Mouse (Mus musculus): Measurements from ENCODE around the gene Ccdc189. TPM values are rescaled to one million over a fixed set of nuclear protein-coding genes. Genes with fewer than 3 reads are reported as not detected.

Gene Ccdc189
- total RNA-seq, 1 experiment, result 3.8 TPM

GRCm38 (mm10) chr7:127604256-127604655, 15.9 kb upstream of the Ccdc189 start:
- H3K9me3 ChIP-seq (ENCODE audit: control insufficient read depth, insufficient read depth, low read depth, low read length), result no peaks in the 10 kb centered on the region
- peaks cover 37% of the 10 kb centered on the region for H3K36me3 ChIP-seq (ENCODE audit: control insufficient read depth, insufficient read depth, low read length, poor library complexity, severe bottlenecking)
- 0 out of 4 replicates have a peak overlapping the region, but pooled peaks of 1 of the 2 experiments have one; percentile 12 for H3K4me3 ChIP-seq (ENCODE audit: insufficient read depth in 1 of 2, low read depth in 1 of 2, low read length in 2 of 2, poor library complexity in 1 of 2, severe bottlenecking in 1 of 2)
- TF ChIP-seq ZC3H11A (IDR thresholded peaks at IDR 0.05; ENCODE audit: borderline replicate concordance, low read depth, low read length) (no peak), MAFK (IDR thresholded peaks at IDR 0.05; ENCODE audit: insufficient read depth, low read depth, low read length) (no peak), CHD2 (IDR thresholded peaks at IDR 0.05; ENCODE audit: low read depth, low read length) (no peak)
- H3K27ac ChIP-seq (ENCODE audit: insufficient read depth, low read depth, low read length, poor library complexity, severe bottlenecking), result no peak overlapping the region
- no peak for DNase-seq (ENCODE audit: low read depth, low spot score)
- in situ Hi-C loops (cut with MboI; ENCODE audit: low sequenced_read_pairs in 2 of 2, unreplicated experiment in 2 of 2), result no loop called here
- H3K9ac ChIP-seq (ENCODE audit: insufficient read depth, low read depth, low read length, poor library complexity, severe bottlenecking), result peak overlapping the region; percentile 23; the same call in 1 of the 2 replicates
- H3K4me1 ChIP-seq (ENCODE audit: control insufficient read depth in 2 of 2, insufficient read depth in 2 of 2, low read length in 2 of 2, poor library complexity in 1 of 2), result peaks cover 0 to 5% of the 10 kb centered on the region in 2 experiments; a peak in 2 of 4 replicates

GRCm38 (mm10) chr7:127602903-127603302, 14.5 kb upstream of the Ccdc189 start:
- Histone ChIP-seq H3K4me3 (ENCODE audit: insufficient read depth in 1 of 2, low read depth in 1 of 2, low read length in 2 of 2, poor library complexity in 1 of 2, severe bottlenecking in 1 of 2) (no peak overlapping the region), H3K9ac (ENCODE audit: insufficient read depth, low read depth, low read length, poor library complexity, severe bottlenecking) (no peak overlapping the region), H3K36me3 (ENCODE audit: control insufficient read depth, insufficient read depth, low read length, poor library complexity, severe bottlenecking) (peaks cover 47% of the 10 kb centered on the region), H3K4me1 (ENCODE audit: control insufficient read depth in 2 of 2, insufficient read depth in 2 of 2, low read length in 2 of 2, poor library complexity in 1 of 2) (peaks cover 0 to 5% of the 10 kb centered on the region in 2 experiments; a peak in 2 of 4 replicates), H3K9me3 (ENCODE audit: control insufficient read depth, insufficient read depth, low read depth, low read length) (no peaks in the 10 kb centered on the region), H3K27ac (ENCODE audit: insufficient read depth, low read depth, low read length, poor library complexity, severe bottlenecking) (no peak overlapping the region)
- in situ Hi-C loops (cut with MboI; ENCODE audit: low sequenced_read_pairs in 2 of 2, unreplicated experiment in 2 of 2), result no loop called here
- TF ChIP-seq ZNF384 (IDR thresholded peaks at IDR 0.05; ENCODE audit: low read depth, low read length) (no peak), MAFK (IDR thresholded peaks at IDR 0.05; ENCODE audit: insufficient read depth, low read depth, low read length) (no peak), ZC3H11A (IDR thresholded peaks at IDR 0.05; ENCODE audit: borderline replicate concordance, low read depth, low read length) (no peak), CHD2 (IDR thresholded peaks at IDR 0.05; ENCODE audit: low read depth, low read length) (no peak), HCFC1 (IDR thresholded peaks at IDR 0.05; ENCODE audit: borderline replicate concordance, insufficient read depth, low read length) (no peak)
- DNase-seq (ENCODE audit: low read depth, low spot score), result no peak

- Histone ChIP-seq H3K9me3 (ENCODE audit: control insufficient read depth, insufficient read depth, low read depth, low read length) (no peaks in the 10 kb centered on the region), H3K27ac (ENCODE audit: insufficient read depth, low read depth, low read length, poor library complexity, severe bottlenecking) (no peak overlapping the region), H3K9ac (ENCODE audit: insufficient read depth, low read depth, low read length, poor library complexity, severe bottlenecking) (no peak overlapping the region), H3K36me3 (ENCODE audit: control insufficient read depth, insufficient read depth, low read length, poor library complexity, severe bottlenecking) (peaks cover 58% of the 10 kb centered on the region), H3K4me1 (ENCODE audit: control insufficient read depth in 2 of 2, insufficient read depth in 2 of 2, low read length in 2 of 2, poor library complexity in 1 of 2) (peaks cover 0 to 5% of the 10 kb centered on the region in 2 experiments; a peak in 2 of 4 replicates), H3K4me3 (ENCODE audit: insufficient read depth in 1 of 2, low read depth in 1 of 2, low read length in 2 of 2, poor library complexity in 1 of 2, severe bottlenecking in 1 of 2) (no peak overlapping the region)
- in situ Hi-C loops (cut with MboI; ENCODE audit: low sequenced_read_pairs in 2 of 2, unreplicated experiment in 2 of 2), result no loop called here
- DNase-seq (ENCODE audit: low read depth, low spot score), result no peak
- TF ChIP-seq ZNF384 (IDR thresholded peaks at IDR 0.05; ENCODE audit: low read depth, low read length), result no peak
- TF ChIP-seq ZC3H11A (IDR thresholded peaks at IDR 0.05; ENCODE audit: borderline replicate concordance, low read depth, low read length), result no peak
- no peak for TF ChIP-seq CHD2 (IDR thresholded peaks at IDR 0.05; ENCODE audit: low read depth, low read length)
- no peak for TF ChIP-seq HCFC1 (IDR thresholded peaks at IDR 0.05; ENCODE audit: borderline replicate concordance, insufficient read depth, low read length)
Observed at GRCm38 (mm10) chr7:127601735-127602134, 13.3 kb upstream of the Ccdc189 start.

GRCm38 (mm10) chr7:127600612-127601011, 12.2 kb upstream of the Ccdc189 start:
- Histone ChIP-seq H3K4me3 (ENCODE audit: insufficient read depth in 1 of 2, low read depth in 1 of 2, low read length in 2 of 2, poor library complexity in 1 of 2, severe bottlenecking in 1 of 2) (no peak overlapping the region), H3K4me1 (ENCODE audit: control insufficient read depth in 2 of 2, insufficient read depth in 2 of 2, low read length in 2 of 2, poor library complexity in 1 of 2) (peaks cover 0 to 5% of the 10 kb centered on the region in 2 experiments; a peak in 2 of 4 replicates), H3K36me3 (ENCODE audit: control insufficient read depth, insufficient read depth, low read length, poor library complexity, severe bottlenecking) (peaks cover 70% of the 10 kb centered on the region), H3K27ac (ENCODE audit: insufficient read depth, low read depth, low read length, poor library complexity, severe bottlenecking) (no peak overlapping the region), H3K9ac (ENCODE audit: insufficient read depth, low read depth, low read length, poor library complexity, severe bottlenecking) (no peak overlapping the region), H3K9me3 (ENCODE audit: control insufficient read depth, insufficient read depth, low read depth, low read length) (no peaks in the 10 kb centered on the region)
- no peak for DNase-seq (ENCODE audit: low read depth, low spot score)
- in situ Hi-C loops (cut with MboI; ENCODE audit: low sequenced_read_pairs in 2 of 2, unreplicated experiment in 2 of 2), result no loop called here
- TF ChIP-seq ZC3H11A (IDR thresholded peaks at IDR 0.05; ENCODE audit: borderline replicate concordance, low read depth, low read length), result no peak
- TF ChIP-seq MAFK (IDR thresholded peaks at IDR 0.05; ENCODE audit: insufficient read depth, low read depth, low read length), result no peak
- no peak for TF ChIP-seq ZNF384 (IDR thresholded peaks at IDR 0.05; ENCODE audit: low read depth, low read length)
- no peak for TF ChIP-seq CHD2 (IDR thresholded peaks at IDR 0.05; ENCODE audit: low read depth, low read length)
- no peak for TF ChIP-seq HCFC1 (IDR thresholded peaks at IDR 0.05; ENCODE audit: borderline replicate concordance, insufficient read depth, low read length)

GRCm38 (mm10) chr7:127596747-127597146, 8.4 kb upstream of the Ccdc189 start:
- TF ChIP-seq ZNF384 (IDR thresholded peaks at IDR 0.05; ENCODE audit: low read depth, low read length) (no peak), HCFC1 (IDR thresholded peaks at IDR 0.05; ENCODE audit: borderline replicate concordance, insufficient read depth, low read length) (no peak), ZC3H11A (IDR thresholded peaks at IDR 0.05; ENCODE audit: borderline replicate concordance, low read depth, low read length) (no peak), CHD2 (IDR thresholded peaks at IDR 0.05; ENCODE audit: low read depth, low read length) (no peak), MAFK (IDR thresholded peaks at IDR 0.05; ENCODE audit: insufficient read depth, low read depth, low read length) (no peak)
- in situ Hi-C loops (cut with MboI; ENCODE audit: low sequenced_read_pairs in 2 of 2, unreplicated experiment in 2 of 2), result no loop called here
- Histone ChIP-seq H3K27ac (ENCODE audit: insufficient read depth, low read depth, low read length, poor library complexity, severe bottlenecking) (no peak overlapping the region), H3K4me3 (ENCODE audit: insufficient read depth in 1 of 2, low read depth in 1 of 2, low read length in 2 of 2, poor library complexity in 1 of 2, severe bottlenecking in 1 of 2) (no peak overlapping the region), H3K9me3 (ENCODE audit: control insufficient read depth, insufficient read depth, low read depth, low read length) (no peaks in the 10 kb centered on the region), H3K9ac (ENCODE audit: insufficient read depth, low read depth, low read length, poor library complexity, severe bottlenecking) (peak overlapping the region; percentile 4; the same call in 1 of the 2 replicates), H3K36me3 (ENCODE audit: control insufficient read depth, insufficient read depth, low read length, poor library complexity, severe bottlenecking) (peaks cover 80% of the 10 kb centered on the region), H3K4me1 (ENCODE audit: control insufficient read depth in 2 of 2, insufficient read depth in 2 of 2, low read length in 2 of 2, poor library complexity in 1 of 2) (no peaks in the 10 kb centered on the region)
- DNase-seq (ENCODE audit: low read depth, low spot score), result no peak

All from ES-E14 (cell line).